Mouse (Mus musculus): ENCODE measurements around the gene Prkacb. TPM values are rescaled to one million over a fixed set of nuclear protein-coding genes. Genes with fewer than 3 reads are reported as not detected.

The Prkacb gene
- polyA plus RNA-seq, 1 experiment from 2014 or later: 50.0 TPM

DNA sequence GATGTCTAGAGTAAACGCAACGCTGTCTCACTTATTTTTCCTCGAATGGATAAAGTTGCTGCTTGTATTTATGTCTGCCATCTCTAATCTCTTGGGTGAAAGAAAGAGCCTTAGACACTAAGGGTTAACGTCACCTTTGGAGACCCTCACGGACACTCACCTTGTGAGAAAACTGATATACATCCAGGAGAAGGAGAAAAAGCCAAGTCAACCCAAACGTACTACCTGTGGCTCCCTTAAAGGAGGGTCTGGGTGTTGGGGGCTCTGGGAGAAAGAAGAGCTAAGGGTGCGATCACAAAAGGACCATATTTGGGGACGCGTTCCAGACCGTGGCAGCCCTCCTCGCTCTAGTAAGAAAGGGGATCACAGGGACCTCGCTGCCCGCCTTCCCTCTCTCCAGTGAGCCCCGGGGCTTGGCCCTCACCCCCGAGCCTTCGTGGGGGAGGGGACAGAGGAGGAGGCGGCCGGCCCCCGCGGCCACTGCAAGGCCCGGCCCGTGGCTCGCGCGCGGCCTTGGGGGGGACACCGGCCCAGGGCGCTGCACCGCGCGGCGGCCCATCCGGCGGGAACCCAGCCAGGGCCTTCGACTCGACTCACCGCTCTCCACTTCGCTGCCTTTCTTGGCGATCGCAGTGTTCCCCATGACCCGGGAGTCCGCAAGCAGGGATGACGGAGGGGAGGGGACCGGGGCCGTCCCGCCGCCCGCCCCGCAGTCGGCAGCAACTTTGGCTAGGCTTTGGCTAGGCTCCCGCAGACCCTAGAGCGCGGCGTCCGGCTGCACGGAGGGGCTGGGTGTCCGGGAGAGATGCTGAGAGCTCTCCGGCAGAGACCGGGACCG lies 530 bp downstream of the Prkacb start:
- Histone ChIP-seq H3K36me3 (no peaks in the 10 kb centered on the region), H3K27me3 (ENCODE audit: insufficient read depth, poor library complexity, severe bottlenecking) (no peaks in the 10 kb centered on the region), H3K4me1 (peaks cover 10% of the 10 kb centered on the region), H3K27ac (peak overlapping the region; percentile 95), H3K9me3 (no peaks in the 10 kb centered on the region), H3K4me3 (peak overlapping the region; percentile 95)
- peak; percentile 77 for DNase-seq (ENCODE audit: low spot score)
- under 1% methylated on average over 47 of the region's 60 CpGs for WGBS

DNA sequence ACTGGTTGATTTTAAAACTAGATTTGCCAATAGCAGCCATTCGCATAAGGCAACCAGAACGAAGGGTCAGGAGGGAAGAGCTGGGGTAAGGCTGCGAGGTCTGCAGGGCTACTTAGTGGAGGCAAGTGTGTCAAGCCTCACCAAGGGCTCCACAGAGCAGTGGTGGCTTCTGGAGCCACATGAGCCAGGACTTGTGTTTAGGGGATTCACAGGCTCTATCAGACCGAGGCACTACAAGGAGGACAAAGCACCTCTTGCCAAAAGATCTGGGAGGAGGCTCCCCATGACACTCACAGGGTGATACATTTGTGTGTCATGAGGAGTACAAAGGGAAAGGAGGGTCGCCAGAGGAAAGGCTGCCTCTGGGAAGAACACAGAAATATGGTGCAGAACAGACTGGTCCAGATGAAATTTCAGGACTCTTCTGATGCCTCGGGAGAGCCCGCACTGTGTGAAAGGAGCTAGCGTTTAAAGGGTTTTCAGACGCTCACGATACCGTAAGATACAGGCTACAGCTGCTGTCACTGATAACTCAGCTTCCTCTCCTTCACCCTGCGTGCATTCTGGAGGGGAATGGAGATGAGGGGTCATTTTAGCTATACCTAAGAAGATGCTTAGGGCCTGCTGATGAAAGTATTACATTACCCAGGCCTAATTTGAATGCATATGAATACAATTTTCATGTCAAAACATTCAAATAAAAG lies 19.1 kb downstream of the Prkacb start:
- Histone ChIP-seq H3K27ac (no peak overlapping the region), H3K9me3 (no peaks in the 10 kb centered on the region), H3K4me1 (no peaks in the 10 kb centered on the region), H3K4me3 (no peak overlapping the region), H3K36me3 (no peaks in the 10 kb centered on the region), H3K27me3 (ENCODE audit: insufficient read depth, poor library complexity, severe bottlenecking) (no peaks in the 10 kb centered on the region)
- DNase-seq (ENCODE audit: low spot score): no peak
- WGBS: 57% methylated on average over 12 of the region's 12 CpGs

DNA sequence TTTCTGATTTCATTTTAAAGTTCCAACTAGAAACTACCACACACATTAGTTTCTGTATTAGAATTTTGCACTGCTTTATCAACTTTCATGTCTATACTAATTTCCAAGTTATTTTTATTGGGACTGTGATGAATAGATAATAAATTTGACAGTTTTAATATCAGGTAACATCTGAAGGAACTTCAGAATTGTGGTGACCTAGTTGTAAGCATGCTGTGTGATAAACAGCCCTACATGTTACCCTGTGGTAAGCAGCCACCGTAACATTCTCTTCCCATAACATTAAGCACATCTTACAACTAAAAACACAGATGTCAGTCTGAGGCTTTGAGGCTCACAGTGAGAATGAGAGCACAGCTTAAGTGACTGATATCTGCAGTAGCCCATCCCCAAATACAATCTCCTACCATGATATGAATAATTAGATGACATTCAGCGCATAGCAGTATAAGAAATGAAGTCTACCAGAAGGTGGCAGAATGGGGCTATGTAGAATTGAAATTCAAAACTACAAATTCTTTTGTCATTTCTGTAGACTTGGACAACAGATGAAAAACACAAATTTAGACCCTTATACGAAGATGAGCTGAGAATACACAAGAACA lies 20.5 kb downstream of the Prkacb start:
- DNase-seq (ENCODE audit: low spot score): no peak
- Histone ChIP-seq H3K9me3 (no peaks in the 10 kb centered on the region), H3K36me3 (no peaks in the 10 kb centered on the region), H3K27me3 (ENCODE audit: insufficient read depth, poor library complexity, severe bottlenecking) (no peaks in the 10 kb centered on the region), H3K4me3 (no peak overlapping the region), H3K4me1 (no peaks in the 10 kb centered on the region), H3K27ac (no peak overlapping the region)
- 91% methylated on average over 3 of the region's 3 CpGs for WGBS

DNA sequence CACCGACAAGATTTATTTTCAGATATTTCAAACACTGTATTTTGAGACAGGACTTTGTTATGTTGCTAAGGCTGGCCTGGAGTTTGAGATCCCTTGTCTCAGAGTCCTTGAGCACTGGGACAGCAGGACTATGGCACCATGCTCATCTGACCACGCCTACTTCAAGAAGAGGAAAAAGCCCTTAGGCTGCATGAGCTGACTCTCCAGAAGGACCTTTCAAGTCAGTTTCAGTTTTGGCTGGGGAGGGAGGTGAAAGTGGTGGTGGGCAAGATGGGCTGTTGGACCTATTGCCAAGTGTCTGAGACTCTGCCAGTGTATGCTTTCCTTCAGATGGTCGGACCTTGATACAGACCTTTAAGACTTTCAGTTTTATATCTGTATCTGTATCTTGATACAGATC lies 28.6 kb downstream of the Prkacb start:
- WGBS: 75% methylated on average over 3 of the region's 3 CpGs
- no peak overlapping the region for H3K4me3 ChIP-seq

DNA sequence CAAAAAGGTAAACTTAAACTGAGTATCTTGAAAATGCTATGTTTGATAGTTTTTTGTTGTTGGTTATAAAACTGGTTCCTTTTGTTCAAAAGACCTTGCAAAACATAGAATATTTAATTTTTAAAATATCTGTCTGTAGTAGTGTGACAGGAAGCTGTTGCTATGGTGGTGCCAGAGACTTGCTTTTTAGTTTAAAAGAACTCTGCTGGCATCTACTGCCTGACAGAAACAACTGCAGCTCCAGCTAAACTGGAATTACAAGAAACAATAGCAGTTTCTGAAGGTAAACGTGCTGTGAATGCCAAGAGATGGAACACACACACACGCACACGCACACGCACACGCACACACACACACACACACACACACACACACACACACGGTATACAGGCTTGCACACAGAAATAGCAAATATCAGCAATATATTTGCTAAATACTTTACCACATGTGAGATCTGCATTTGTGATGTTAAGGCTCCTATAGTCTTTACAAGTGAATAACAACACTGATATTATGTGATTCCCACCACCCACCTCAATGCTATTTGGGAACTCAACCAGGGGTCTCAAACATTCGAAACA lies 29.1 kb downstream of the Prkacb start:
- WGBS: 77% methylated on average over 7 of the region's 7 CpGs
- H3K27me3 ChIP-seq (ENCODE audit: insufficient read depth, poor library complexity, severe bottlenecking): no peaks in the 10 kb centered on the region
- no peak for DNase-seq (ENCODE audit: low spot score)
- H3K4me1 ChIP-seq: peaks cover 14% of the 10 kb centered on the region
- H3K9me3 ChIP-seq: no peaks in the 10 kb centered on the region
- no peak overlapping the region for H3K4me3 ChIP-seq
- no peak overlapping the region for H3K27ac ChIP-seq
- no peaks in the 10 kb centered on the region for H3K36me3 ChIP-seq

More for the DNA sequence above, 28.6 kb downstream of the Prkacb start:
- Histone ChIP-seq H3K27me3 (ENCODE audit: insufficient read depth, poor library complexity, severe bottlenecking) (no peaks in the 10 kb centered on the region), H3K27ac (no peak overlapping the region), H3K36me3 (no peaks in the 10 kb centered on the region), H3K4me1 (peaks cover 11% of the 10 kb centered on the region), H3K9me3 (no peaks in the 10 kb centered on the region)
- no peak for DNase-seq (ENCODE audit: low spot score)

DNA sequence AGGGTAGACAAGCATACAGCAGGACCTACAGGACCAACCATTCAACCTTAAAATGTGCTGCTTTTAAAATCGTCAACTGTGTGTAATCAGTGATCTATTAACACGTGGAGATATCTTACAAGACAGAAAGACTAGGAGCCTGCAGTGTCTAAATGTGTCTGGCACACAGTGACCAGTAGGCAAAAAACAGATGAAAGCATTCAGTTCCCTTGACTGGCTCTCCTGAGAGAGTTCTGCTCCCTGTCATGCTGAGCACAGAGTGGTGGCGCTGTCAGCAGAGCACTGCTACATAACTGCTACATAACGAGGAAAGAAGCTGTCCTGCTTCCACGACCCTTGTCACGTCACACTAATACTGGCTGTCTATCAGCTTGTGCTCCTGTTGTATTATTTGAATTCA lies 30.2 kb downstream of the Prkacb start:
- Histone ChIP-seq H3K27ac (no peak overlapping the region), H3K4me1 (peaks cover 20% of the 10 kb centered on the region), H3K27me3 (ENCODE audit: insufficient read depth, poor library complexity, severe bottlenecking) (no peaks in the 10 kb centered on the region), H3K4me3 (no peak overlapping the region), H3K9me3 (no peaks in the 10 kb centered on the region), H3K36me3 (no peaks in the 10 kb centered on the region)
- WGBS: 20% methylated on average over 6 of the region's 6 CpGs
- no peak for DNase-seq (ENCODE audit: low spot score)

DNA sequence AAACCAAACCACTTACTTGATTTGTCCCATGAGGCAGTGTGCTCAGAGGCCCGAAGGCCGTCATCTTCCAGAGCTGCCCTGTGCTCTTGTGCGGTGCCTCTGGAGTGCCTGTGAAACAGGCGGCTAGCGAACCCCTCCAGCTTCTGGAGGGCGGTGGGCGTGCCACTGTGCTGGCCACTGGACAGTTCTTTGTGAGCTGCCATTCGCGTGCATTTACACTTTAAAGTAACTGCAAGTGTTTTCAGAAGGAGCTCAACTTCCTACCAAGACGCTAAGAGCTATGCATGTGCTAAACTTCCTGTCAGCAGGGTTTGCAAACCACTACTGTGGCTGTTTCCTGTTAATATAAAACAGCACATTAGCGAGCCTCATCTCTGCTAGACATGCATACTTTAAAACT lies 31.7 kb downstream of the Prkacb start:
- no peaks in the 10 kb centered on the region for H3K9me3 ChIP-seq
- no peaks in the 10 kb centered on the region for H3K36me3 ChIP-seq
- peaks cover 20% of the 10 kb centered on the region for H3K4me1 ChIP-seq
- 18% methylated on average over 11 of the region's 11 CpGs for WGBS
- H3K4me3 ChIP-seq: peak overlapping the region; percentile 27
- DNase-seq (ENCODE audit: low spot score): no peak
- peak overlapping the region; percentile 60; the same call in 1 of the 2 replicates for H3K27ac ChIP-seq
- no peaks in the 10 kb centered on the region for H3K27me3 ChIP-seq (ENCODE audit: insufficient read depth, poor library complexity, severe bottlenecking)

DNA sequence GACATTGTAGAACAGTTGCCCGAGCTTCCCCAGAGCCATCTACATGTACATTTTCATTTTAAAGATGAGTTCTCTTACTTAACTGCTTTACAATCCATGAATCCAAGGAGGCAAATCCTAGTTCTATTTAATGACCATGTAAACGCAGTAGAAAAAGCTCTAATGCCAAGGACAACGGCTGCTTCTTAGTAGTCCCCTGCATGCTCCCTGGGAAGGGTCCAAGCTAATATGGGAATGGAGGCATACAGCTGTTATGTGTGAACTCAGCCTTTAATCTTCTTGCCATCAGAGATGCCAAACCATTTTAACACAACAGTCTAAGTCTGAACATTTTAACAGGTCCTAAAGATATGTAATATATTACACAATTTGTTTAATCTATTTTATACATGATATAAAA lies 32.5 kb downstream of the Prkacb start:
- WGBS: 90% methylated on average over 3 of the region's 3 CpGs

DNA sequence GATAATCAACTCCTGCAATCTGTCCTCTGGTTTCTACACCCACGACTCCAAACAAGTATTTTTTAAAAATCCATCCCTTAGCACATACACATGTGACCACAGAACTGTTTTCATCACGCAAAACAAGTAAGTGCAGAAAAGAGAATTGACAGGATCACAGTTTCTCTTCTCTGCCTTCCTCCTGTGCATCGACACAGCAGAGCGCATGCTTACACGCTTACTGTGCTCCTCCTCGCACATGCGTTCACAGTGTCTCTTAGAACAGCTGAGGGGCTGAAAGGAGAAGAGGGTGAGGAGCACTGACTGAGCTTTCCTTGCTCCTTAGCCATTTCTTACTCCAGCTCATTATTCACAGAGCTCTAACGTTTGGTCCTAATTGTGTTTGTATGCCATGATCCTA lies 33.9 kb downstream of the Prkacb start:
- H3K9me3 ChIP-seq: no peaks in the 10 kb centered on the region
- no peaks in the 10 kb centered on the region for H3K27me3 ChIP-seq (ENCODE audit: insufficient read depth, poor library complexity, severe bottlenecking)
- no peak overlapping the region for H3K4me3 ChIP-seq
- no peak overlapping the region for H3K27ac ChIP-seq
- no peak for DNase-seq (ENCODE audit: low spot score)
- peaks cover 20% of the 10 kb centered on the region for H3K4me1 ChIP-seq
- H3K36me3 ChIP-seq: no peaks in the 10 kb centered on the region
- 83% methylated on average over 8 of the region's 8 CpGs for WGBS

More for the DNA sequence above, 32.5 kb downstream of the Prkacb start:
- Histone ChIP-seq H3K4me3 (no peak overlapping the region), H3K27me3 (ENCODE audit: insufficient read depth, poor library complexity, severe bottlenecking) (no peaks in the 10 kb centered on the region), H3K27ac (no peak overlapping the region), H3K9me3 (no peaks in the 10 kb centered on the region), H3K4me1 (peaks cover 20% of the 10 kb centered on the region), H3K36me3 (no peaks in the 10 kb centered on the region)
- no peak for DNase-seq (ENCODE audit: low spot score)

DNA sequence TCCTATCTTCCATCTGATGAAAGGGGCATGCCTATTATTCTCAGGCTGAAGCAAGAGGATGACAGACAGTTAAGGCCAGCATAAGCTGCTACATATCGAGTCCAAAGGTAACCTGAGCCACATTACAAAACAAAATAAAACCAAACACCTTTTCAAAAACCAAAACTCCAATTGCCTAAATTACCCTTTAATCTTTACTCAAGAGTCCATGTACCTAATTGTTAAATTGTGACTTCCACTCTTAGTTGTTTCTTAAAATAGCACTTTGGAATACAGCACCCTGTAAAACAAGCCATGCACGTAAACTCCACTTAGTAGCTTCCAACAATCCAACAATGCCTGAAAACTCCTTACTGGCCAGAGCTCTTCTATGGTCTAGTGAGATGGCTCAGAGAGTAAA lies 34.3 kb downstream of the Prkacb start:
- Histone ChIP-seq H3K4me3 (no peak overlapping the region), H3K4me1 (peaks cover 20% of the 10 kb centered on the region), H3K9me3 (no peaks in the 10 kb centered on the region), H3K27ac (no peak overlapping the region), H3K36me3 (no peaks in the 10 kb centered on the region), H3K27me3 (ENCODE audit: insufficient read depth, poor library complexity, severe bottlenecking) (no peaks in the 10 kb centered on the region)
- no peak for DNase-seq (ENCODE audit: low spot score)
- WGBS: 56% methylated on average over 2 of the region's 2 CpGs

DNA sequence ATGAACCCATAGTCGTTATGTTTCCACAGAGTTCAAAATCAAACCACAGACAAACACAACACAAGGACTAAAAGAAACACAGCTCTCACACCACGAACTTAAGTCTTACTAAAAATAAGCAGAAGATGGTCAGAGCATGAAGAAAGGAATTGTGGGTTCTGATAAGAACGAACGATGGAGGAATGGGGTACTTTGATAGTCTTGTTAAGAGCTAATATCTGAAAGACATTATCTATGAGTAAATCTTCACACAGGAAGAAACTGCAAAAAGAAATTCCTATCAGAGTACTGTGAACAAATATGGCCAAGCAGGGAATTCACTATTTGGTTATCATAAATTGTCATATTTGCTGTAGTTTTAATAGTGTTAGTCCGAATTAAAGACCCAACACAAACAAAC lies 36.1 kb downstream of the Prkacb start:
- DNase-seq (ENCODE audit: low spot score): no peak
- WGBS: 66% methylated on average over 5 of the region's 5 CpGs
- no peaks in the 10 kb centered on the region for H3K36me3 ChIP-seq
- H3K27me3 ChIP-seq (ENCODE audit: insufficient read depth, poor library complexity, severe bottlenecking): no peaks in the 10 kb centered on the region
- H3K27ac ChIP-seq: no peak overlapping the region
- no peak overlapping the region for H3K4me3 ChIP-seq
- H3K9me3 ChIP-seq: no peaks in the 10 kb centered on the region
- peaks cover 16% of the 10 kb centered on the region for H3K4me1 ChIP-seq

DNA sequence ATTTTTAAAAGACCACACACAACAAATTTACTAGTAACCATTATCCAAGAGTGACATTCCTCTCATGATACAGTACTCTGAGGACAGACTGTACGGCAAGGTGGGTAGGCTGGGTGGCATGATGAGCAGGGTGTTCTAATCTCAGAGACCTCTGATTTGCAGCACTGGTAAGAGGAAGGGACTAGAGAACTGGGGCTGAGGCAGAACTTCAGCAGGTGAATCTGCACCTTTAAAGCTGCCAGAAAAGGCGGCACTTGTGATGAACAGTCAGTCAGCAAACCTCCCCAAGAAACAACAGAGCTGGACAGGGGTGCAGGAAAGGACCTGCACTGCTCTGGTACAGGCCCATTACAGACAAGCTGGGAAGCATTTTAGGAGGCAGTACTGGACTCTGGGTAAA lies 41.9 kb downstream of the Prkacb start:
- no peak for DNase-seq (ENCODE audit: low spot score)
- Histone ChIP-seq H3K27ac (no peak overlapping the region), H3K9me3 (no peaks in the 10 kb centered on the region), H3K36me3 (no peaks in the 10 kb centered on the region), H3K4me1 (peaks cover 42% of the 10 kb centered on the region), H3K27me3 (ENCODE audit: insufficient read depth, poor library complexity, severe bottlenecking) (no peaks in the 10 kb centered on the region), H3K4me3 (peak overlapping the region; percentile 53; the same call in 1 of the 2 replicates)
- 59% methylated on average over 2 of the region's 2 CpGs for WGBS

Data from heart, embryonic 10.5 days (tissue).